Mouse (Mus musculus) cerebellum, adult 9-11 months (tissue): ENCODE measurements around the gene Pmvk.

ENCODE experiments used
- DNase-seq: peaks from one replicate; pipeline ENCODE4 v3.0.0; 2022

The Pmvk gene

DNA sequence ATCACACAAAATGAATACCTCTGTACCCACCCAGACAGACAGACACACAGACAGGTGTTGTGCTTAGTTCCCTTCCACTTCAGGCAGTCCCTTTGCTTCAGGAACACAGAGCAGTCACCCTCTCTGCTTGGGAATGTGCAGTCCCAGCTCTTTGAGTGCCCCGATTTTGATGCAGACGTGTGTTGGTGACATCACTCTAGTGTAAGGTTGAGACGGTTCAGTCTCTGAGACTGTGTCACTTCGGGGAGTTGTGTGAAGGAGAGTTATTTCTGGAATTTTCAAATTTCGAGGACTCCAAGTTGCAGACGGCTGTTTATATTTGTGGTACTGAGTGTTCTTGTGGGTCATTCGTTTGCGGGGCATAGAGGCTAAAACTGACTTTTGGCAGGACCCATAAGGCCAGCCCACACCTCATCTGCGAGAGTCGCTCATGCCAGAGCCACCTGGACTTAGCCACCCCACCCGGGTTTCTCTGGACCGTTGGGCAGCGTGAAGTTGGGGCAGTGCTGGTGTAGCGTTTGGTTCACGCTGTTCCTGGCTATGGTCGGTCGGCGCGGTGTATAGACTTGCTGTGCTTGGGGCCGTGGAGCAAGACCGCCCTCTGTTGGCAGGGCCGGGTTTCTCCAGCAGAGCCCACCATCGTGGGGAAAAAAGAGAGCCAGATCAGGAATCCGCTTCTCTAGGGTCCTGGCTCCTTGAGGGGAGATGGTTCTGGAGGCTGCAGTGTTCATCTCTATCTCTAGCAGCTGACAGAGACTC, 30.6 kb downstream of the Pmvk start:
- peak; percentile 34 for DNase-seq

DNA sequence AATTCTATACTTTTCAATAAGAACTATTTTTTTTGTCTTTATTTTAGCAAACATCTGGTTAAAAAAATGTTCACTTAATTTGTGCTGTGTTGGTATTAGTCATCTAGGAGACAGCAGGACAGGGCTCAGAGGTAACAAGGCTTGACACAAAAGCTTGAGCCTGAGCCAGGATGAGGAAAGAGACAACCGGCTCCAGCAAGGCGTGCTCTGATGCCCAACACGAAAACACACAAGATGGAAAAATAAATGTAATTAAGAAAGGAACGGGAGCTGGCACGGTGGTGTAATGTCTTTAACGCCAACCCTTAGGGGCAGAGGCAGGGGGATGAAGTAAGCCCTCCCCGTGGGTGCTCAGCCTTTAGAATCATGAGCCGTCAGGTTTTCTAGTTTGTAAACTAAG, 31.8 kb downstream of the Pmvk start:
- no peak for DNase-seq

DNA sequence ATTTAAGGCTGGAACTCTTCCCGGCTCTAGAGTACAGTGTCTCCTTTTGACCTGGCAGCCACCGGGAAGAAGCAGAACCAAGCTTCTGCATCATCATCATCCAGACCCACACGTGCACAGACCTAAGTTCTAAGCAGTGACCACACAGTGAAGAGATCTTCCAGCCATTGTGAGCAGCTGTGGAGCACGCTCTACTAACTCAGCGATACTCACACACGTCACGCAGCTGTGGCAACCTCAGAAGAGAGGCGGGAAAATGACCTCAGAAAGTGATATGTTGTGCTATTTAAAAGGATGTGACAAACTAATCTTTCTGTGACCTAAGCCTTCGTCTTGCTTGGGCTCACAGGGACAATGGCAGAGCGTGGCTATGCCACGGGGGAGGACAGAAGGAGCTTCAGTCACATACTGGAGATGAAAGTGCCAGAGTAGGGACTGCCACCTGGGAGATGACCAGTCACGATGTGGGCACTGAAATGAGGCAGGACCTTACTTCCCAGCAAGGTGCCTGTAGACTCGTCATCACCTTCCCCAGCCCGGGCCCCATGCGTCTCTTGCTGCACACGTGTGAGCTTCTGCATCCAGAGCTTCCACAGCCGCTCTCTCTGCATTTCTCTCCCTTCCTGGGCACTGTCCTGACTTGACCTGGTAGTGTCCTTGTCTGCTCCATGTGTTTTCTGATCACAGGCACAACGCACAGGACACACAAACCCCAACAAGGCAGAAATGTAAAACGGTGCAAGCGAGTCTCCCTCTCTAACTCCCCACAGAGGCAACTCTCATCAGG, 32.8 kb downstream of the Pmvk start:
- DNase-seq, result no peak

DNA sequence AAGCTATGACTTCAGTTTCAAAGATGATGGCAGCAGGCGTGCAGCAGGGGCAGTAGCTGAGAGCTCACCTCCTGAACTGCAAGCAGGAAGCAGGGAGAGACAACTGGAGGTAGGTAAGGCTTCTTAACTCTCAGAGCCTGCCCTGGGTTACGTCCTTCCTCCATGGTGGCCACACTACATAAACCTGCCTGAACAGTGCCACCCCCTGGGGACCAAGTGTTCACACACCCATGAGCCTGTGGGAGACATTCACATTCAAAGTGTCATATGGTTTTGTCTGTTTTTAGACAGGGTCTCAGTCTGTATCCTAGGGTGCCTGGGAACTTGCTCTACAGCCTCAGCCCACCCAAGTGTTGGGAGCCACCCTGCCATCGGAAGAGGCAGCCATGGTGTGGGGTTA, 36.4 kb downstream of the Pmvk start:
- no peak for DNase-seq

DNA sequence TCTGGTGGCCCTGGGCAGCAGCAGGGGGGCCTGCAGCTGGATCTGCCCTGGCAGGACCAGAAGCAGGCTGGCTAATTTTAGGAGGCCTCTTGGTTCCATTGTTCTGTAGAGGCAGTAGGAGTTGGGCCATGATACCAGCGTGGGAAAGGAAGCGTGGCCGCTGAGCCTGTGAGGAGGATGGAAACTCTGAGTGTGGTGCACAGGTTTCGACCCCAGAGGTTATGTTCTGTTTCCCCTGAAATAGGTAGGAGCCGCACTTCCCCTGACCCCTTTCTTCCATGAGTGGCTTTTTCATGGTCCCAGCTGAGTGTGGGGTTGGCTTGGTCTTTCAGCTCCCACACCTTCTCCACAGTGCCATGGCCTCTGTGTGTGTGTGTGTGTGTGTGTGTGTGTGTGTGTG, 37.2 kb downstream of the Pmvk start:
- DNase-seq, result no peak

DNA sequence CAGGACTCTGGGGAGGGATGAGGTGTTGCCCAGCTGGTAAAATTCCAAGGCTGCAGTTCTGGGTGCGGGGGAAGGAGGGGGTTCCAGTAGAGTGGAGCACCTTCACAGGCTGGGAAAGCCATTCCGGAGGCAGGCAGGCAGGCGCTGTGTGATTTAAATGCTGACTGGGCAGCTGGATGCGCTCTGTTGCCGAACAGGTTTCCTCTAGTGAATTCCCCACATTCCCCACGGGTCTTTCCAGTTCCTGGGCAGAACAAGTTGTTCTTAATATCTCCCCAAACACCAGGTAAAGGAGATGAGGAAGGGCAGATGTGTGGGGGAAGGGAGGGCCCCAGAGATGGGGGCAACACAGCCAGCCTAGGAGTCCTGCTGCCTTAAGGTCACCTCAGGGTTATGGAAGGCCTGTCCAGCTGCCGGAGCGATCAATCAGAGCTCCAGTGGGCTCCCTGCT, 38.4 kb downstream of the Pmvk start:
- DNase-seq, result no peak

DNA sequence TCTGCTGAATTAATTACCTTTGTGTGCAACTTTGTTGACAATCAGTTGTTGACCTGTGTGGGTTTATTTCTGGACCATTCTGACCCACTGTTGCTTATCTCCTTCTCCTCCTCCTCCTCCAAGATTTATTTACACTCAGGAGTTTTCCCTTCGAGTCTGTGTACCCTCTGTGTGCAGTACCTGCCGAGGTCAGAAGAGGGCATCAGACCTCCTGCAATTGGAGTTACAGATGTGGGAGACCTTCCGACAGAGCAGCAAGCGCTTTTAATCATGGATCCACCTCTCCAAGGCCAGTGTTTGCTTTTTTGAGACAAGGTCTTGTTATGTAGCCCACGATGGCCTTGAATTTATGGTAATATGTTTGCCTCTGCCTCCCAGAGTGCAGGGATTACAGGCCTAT, 40.3 kb downstream of the Pmvk start:
- DNase-seq, result no peak

DNA sequence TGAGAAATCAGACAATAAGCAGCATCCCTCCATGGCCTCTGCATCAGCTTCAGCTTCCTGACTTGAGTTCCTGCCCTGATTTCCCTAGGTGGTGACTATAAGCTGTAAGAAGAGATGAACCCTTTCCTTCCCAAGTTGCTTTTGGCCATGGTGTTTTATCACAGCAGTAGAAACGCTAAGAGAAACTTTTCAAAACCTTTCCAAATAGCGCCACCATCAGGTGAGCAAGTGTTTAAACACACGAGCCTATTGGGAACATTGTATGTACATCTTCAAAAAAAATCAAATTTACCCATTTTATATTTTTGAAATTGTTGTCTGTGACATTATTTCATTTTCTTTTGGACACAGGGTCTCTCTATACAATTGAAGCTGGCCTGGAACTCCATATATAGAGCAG, 42.0 kb downstream of the Pmvk start:
- DNase-seq, result no peak

DNA sequence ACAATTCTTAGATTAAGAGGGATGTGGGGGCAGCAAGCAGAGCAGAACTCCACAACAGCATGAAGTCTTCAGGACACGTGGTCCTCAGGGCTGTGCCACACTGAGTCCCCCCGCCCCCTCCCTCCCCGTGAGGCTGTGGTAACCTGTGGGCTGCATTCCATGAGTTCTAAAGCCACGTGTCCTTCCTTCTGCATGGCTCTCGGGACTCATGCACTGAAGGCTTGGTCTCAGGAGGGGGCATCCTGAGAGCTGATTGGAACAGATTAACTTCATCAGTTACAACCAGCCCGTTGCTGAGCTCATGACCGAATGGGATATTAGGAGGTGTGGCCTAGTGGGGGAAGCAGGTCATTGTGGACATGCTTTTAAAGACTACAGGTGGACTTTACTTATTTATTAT, 45.4 kb downstream of the Pmvk start:
- DNase-seq, result no peak

DNA sequence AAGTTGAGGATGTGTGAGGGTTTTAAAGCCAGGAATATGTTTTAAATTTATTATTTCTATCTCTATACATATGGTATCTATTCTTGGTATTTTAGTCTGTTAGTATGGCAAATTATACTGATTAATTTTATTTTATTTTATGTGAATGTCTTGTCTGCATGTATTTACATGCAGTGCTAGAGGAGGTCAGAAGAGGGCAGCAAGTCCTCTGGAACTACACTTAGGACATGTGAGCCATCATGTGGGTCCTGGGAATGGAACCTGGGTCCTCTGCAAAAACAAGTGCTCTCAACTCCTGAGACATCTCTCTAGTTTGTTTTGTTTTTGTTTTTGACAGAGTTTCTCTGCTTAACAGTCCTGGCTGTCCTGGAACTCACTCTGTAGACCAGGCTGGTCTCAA, 47.1 kb downstream of the Pmvk start:
- no peak for DNase-seq

DNA sequence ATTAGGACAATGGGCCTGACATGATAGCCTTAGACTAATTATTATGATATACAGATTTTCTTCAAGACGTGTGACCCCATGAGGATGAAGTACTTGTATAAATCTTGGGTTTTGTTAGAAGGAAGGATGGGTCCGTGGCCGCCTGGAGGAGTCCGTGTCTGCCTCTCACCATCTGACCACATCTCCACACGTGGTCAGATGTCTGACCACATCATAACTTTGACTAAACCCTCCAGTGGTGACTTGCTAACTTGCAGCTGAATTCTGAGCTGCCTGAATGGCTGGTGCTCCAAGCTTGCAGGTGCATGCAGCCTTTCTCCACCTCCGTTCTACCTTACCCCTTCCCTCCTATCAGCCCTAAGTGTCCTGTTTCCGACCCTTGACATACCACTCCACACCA, 48.2 kb downstream of the Pmvk start:
- no peak for DNase-seq

DNA sequence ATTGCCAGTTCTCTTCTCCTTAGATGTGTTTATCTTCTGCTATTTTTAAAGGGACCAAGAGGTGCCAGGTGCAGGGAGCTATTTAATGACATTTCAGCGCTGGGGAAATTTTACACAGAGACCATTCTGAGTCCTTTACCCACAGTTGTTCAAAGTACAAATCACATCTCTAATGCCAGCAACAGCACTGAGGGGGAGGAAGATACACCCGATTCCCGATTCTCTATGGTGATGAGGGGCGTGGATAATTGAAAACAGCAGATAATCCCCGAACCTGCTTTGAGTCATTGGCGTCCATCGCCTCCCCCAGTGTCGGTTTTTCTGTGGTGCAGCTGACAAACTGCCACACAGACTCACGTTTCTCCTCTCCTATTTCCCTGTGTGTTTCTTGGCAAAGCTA, 53.7 kb downstream of the Pmvk start:
- no peak for DNase-seq

DNA sequence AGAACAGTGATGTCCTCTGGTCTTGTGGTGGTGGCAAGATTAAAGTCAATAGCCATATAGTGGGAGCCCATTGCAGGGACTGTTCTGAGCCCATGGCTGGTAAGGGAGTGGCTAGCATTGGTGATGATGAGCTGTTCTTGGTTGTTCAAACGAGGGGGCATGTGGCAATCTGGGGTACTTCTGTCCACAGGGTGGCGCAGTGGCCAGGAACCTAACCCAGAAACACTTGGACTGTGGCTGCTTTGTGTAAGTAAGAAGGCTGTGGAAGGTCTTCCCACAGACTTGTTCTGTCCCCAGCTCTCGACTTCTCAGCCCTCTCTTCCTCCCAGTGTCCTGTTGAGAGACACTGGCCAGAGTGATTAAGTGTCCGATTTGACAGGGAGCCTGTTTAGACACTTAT, 56.6 kb downstream of the Pmvk start:
- peak; percentile 37 for DNase-seq

DNA sequence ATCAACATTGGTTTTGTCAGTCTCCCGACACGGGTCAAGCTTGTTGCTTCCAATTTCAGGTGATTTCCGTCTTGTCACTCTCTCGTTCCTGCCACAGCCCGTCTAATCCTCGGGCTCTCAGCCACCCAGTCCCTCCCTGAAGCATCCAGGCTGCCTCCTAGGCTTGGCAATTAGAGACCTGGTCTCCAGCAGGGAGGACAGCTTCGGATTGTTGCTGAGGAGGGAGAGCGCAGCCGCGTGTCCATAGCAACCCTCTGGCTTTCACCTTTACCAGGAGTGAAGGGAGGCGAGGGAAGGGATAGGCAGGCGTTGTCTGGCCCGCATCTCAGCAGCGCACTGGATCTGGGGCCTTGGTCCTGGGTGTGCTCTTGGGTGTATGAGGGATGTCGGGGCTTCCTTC, 57.1 kb downstream of the Pmvk start:
- no peak for DNase-seq

DNA sequence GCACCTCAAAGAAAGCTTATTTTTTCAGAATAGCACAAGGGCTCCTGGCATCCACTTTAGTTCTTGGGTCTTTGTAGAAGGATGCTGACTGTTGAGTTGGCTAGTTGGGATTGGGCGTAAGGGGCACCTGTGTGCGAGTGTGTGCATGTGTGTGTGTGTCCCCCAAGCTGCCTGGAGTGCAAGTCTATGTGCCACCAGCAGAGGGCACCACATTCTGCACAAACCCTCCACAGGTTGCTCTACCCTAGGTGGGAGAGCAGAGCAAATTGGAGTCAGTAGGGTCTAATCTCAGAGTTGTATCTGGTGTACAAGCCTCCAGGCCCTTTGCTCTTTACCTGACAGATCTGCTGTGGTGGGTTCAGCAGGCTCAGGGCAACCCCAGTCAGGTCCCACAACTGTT, 57.9 kb downstream of the Pmvk start:
- DNase-seq, result no peak

DNA sequence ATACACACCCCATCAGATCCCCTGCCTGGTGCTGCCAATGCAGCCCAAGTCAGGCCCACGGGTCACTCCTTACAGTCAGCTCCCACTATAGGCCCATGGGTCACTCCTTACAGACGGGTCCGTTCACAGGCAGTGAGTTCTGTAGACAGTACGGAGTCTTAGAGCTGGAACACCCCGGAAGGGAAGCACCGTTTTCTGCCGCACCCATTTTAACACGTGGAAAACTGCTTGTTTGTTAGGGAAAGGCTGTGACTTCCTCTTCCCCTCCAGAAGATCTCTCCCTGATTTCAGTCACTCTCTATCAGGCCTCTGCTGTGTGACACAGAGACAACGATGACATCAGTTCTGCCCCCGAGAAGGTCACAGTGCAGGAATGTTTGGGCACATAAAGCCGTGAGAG, 61.1 kb downstream of the Pmvk start:
- no peak for DNase-seq

DNA sequence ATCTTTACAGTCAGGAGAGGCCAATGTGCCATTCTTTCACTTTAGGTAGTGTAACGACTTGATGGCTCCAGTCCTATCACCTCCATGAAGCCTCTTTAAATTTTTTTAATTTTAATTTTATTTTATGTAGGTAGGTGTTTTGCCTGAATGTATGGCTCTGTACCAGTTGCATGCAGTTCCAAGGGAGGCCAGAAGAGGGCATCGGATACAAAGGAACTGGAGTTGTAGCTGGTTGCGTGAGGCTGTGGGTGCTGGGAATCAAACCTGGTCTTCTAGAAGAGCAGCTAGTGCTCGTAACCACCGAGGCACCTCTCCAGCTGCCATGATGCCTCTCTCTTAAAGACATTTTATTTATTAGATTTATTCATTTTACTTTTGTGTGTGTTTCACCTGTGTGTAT, 62.0 kb downstream of the Pmvk start:
- DNase-seq, result no peak
